Mouse (Mus musculus): ENCODE data around the gene Lag3. TPM values are rescaled to one million over a fixed set of nuclear protein-coding genes. Genes with fewer than 3 reads are reported as not detected.
"Not testable (repeated sequence)": the region's sequence is repeated elsewhere in the genome, so short reads cannot be mapped to it uniquely, and the experiment has no call there.

The Lag3 gene
- polyA plus RNA-seq, 1 experiment, result 10.9 TPM

GRCm38 (mm10) chr6:124900801-124901480, 10.6 kb downstream of the Lag3 start:
- Histone ChIP-seq H3K27me3 (ENCODE audit: control insufficient read depth, insufficient read depth, low read length) (no peaks in the 10 kb centered on the region), H3K4me1 (ENCODE audit: control insufficient read depth, insufficient read depth, insufficient read length) (peaks cover 15% of the 10 kb centered on the region; the same call in 1 of the 2 replicates), H3K27ac (ENCODE audit: insufficient read depth, low read length) (peak overlapping the region; percentile 42), H3K36me3 (ENCODE audit: control insufficient read depth, insufficient read depth, low read length) (no peaks in the 10 kb centered on the region), H3K4me3 (ENCODE audit: extremely low read depth, insufficient read depth, insufficient read length) (no peak overlapping the region)
- no peak for TF ChIP-seq POLR2A (IDR thresholded peaks at IDR 0.05; ENCODE audit: low read depth, low read length)
- no peak for TF ChIP-seq CTCF (IDR thresholded peaks at IDR 0.05; ENCODE audit: extremely low read depth, insufficient read depth, insufficient read length, insufficient replicate concordance)
- peak in 1 of 2 experiments; percentile 25 for DNase-seq (ENCODE audit: low read depth in 1 of 2, low spot score in 2 of 2)
- 35% methylated on average over 10 of the region's 10 CpGs for WGBS

DNA sequence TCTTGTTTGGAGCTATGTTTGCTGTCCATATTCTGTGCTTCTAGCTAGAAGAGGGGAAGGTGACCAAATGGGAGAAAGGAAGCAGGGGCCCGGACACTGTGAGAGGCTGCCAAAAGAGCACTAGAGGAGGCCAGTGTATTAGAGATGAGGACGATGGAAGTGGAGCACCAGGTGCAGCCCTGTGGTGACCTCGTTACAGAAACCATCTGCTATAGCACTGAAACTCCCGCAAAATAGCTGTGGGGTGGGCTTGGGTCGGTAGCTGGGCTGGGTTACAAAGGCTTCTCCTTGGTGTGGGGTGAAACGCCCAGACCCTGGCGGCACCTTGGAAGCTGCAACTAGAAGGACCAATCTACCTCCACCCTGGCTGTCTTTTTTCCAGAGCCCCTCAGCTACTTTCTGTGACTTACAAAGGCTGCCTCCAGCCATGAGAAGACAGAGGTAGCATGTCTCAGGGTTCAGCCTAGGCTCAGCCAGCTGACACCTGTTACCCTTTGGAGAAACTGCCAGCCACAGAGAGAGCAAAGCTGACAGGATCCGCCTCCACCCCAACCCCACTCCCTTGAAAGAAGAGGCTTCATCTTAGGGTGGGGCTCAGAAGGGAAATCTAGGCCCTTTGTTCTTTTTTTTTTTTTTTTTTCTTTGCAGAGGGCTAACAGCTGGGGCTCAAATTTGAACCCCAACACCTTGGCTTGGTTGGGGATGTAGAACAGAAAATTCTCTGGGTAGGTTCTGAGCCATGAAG, 11.3 kb downstream of the Lag3 start:
- Histone ChIP-seq H3K4me1 (ENCODE audit: control insufficient read depth, insufficient read depth, insufficient read length) (peaks cover 15% of the 10 kb centered on the region; the same call in 1 of the 2 replicates), H3K4me3 (ENCODE audit: extremely low read depth, insufficient read depth, insufficient read length) (no peak overlapping the region), H3K36me3 (ENCODE audit: control insufficient read depth, insufficient read depth, low read length) (no peaks in the 10 kb centered on the region), H3K27ac (ENCODE audit: insufficient read depth, low read length) (peak overlapping the region; percentile 42), H3K27me3 (ENCODE audit: control insufficient read depth, insufficient read depth, low read length) (no peaks in the 10 kb centered on the region)
- TF ChIP-seq CTCF (IDR thresholded peaks at IDR 0.05; ENCODE audit: extremely low read depth, insufficient read depth, insufficient read length, insufficient replicate concordance) (no peak), POLR2A (IDR thresholded peaks at IDR 0.05; ENCODE audit: low read depth, low read length) (no peak)
- peak in 1 of 2 experiments; percentile 18 for DNase-seq (ENCODE audit: low read depth in 1 of 2, low spot score in 2 of 2)
- 41% methylated on average over 8 of the region's 8 CpGs for WGBS

DNA sequence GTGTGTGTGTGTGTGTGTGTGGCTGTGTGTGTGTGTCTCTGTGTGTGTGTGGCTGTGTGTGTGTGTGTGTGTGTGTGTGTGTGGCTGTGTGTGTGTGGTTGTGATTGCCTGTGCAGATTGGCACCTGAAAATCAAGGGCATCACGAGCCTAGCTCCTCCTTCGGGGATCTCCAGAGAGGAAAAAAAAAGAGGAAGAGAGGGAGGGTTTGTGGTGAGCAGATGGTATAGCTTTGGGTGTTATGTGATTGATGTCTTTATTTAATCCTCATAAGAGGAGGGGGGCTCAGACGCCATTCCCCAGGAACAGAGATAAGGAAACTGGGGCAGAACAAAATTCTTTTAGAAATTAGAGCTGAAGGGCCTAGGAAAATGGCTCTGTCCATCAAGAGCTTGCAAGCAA, 13.1 kb downstream of the Lag3 start:
- peak in 1 of 2 experiments; percentile 45 for DNase-seq (ENCODE audit: low read depth in 1 of 2, low spot score in 2 of 2)

GRCm38 (mm10) chr6:124894113-124894512, 17.4 kb downstream of the Lag3 start:
- H3K4me3 ChIP-seq (ENCODE audit: extremely low read depth, insufficient read depth, insufficient read length); H3K36me3 ChIP-seq (ENCODE audit: control insufficient read depth, insufficient read depth, low read length); H3K27me3 ChIP-seq (ENCODE audit: control insufficient read depth, insufficient read depth, low read length); H3K27ac ChIP-seq (ENCODE audit: insufficient read depth, low read length); H3K4me1 ChIP-seq (ENCODE audit: control insufficient read depth, insufficient read depth, insufficient read length); DNase-seq (ENCODE audit: low read depth in 1 of 2, low spot score in 2 of 2): not testable (repeated sequence)
- 82% methylated on average over 2 of the region's 2 CpGs for WGBS

More for the DNA sequence above, 13.1 kb downstream of the Lag3 start:
- Histone ChIP-seq H3K4me3 (ENCODE audit: extremely low read depth, insufficient read depth, insufficient read length) (no peak overlapping the region), H3K27ac (ENCODE audit: insufficient read depth, low read length) (peak overlapping the region; percentile 52), H3K4me1 (ENCODE audit: control insufficient read depth, insufficient read depth, insufficient read length) (peaks cover 15% of the 10 kb centered on the region; the same call in 1 of the 2 replicates), H3K27me3 (ENCODE audit: control insufficient read depth, insufficient read depth, low read length) (no peaks in the 10 kb centered on the region), H3K36me3 (ENCODE audit: control insufficient read depth, insufficient read depth, low read length) (no peaks in the 10 kb centered on the region)
- TF ChIP-seq CTCF (IDR thresholded peaks at IDR 0.05; ENCODE audit: extremely low read depth, insufficient read depth, insufficient read length, insufficient replicate concordance) (no peak), POLR2A (IDR thresholded peaks at IDR 0.05; ENCODE audit: low read depth, low read length) (no peak)
- WGBS, result 8% methylated on average over 3 of the region's 3 CpGs

DNA sequence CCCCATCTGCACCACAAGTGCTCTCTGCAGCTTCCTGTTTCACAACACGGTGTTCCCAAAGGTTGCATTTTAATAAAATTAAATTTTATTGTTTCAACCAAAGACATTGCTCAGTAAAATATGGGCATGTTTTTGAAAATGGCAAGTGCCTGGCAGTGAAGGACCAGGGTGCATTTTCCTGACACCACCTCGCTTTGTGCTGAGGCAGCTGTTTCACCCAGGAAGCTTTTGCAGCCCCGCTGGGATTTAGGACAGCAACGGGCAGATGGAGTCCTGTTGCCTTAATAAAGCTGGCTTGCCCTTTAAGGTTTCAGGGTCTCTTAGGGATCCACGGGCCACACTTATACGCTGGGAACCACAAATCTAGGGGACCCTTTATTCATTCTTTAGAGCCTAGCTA, 20.5 kb downstream of the Lag3 start:
- DNase-seq (ENCODE audit: low read depth in 1 of 2, low spot score in 2 of 2), result no peak
- no peak for TF ChIP-seq POLR2A (IDR thresholded peaks at IDR 0.05; ENCODE audit: low read depth, low read length)
- TF ChIP-seq CTCF (IDR thresholded peaks at IDR 0.05; ENCODE audit: extremely low read depth, insufficient read depth, insufficient read length, insufficient replicate concordance), result no peak
- no peaks in the 10 kb centered on the region; the same call in 1 of the 2 replicates for H3K4me1 ChIP-seq (ENCODE audit: control insufficient read depth, insufficient read depth, insufficient read length)
- no peaks in the 10 kb centered on the region for H3K36me3 ChIP-seq (ENCODE audit: control insufficient read depth, insufficient read depth, low read length)
- H3K27ac ChIP-seq (ENCODE audit: insufficient read depth, low read length), result no peak overlapping the region
- H3K4me3 ChIP-seq (ENCODE audit: extremely low read depth, insufficient read depth, insufficient read length), result no peak overlapping the region
- WGBS, result 44% methylated on average over 6 of the region's 6 CpGs
- H3K27me3 ChIP-seq (ENCODE audit: control insufficient read depth, insufficient read depth, low read length), result no peaks in the 10 kb centered on the region

- Histone ChIP-seq H3K27me3 (ENCODE audit: control insufficient read depth, insufficient read depth, low read length) (no peaks in the 10 kb centered on the region), H3K4me1 (ENCODE audit: control insufficient read depth, insufficient read depth, insufficient read length) (peaks cover 3% of the 10 kb centered on the region; the same call in 1 of the 2 replicates), H3K36me3 (ENCODE audit: control insufficient read depth, insufficient read depth, low read length) (no peaks in the 10 kb centered on the region), H3K27ac (ENCODE audit: insufficient read depth, low read length) (no peak overlapping the region), H3K4me3 (ENCODE audit: extremely low read depth, insufficient read depth, insufficient read length) (no peak overlapping the region)
- DNase-seq (ENCODE audit: low read depth in 1 of 2, low spot score in 2 of 2), result no peak
- WGBS, result 77% methylated on average over 6 of the region's 6 CpGs
- TF ChIP-seq CTCF (IDR thresholded peaks at IDR 0.05; ENCODE audit: extremely low read depth, insufficient read depth, insufficient read length, insufficient replicate concordance), result no peak
- no peak for TF ChIP-seq POLR2A (IDR thresholded peaks at IDR 0.05; ENCODE audit: low read depth, low read length)
Observed at GRCm38 (mm10) chr6:124888555-124889125, 22.9 kb downstream of the Lag3 start.
